Mouse (Mus musculus): ENCODE data around the gene Clca2.

DNA sequence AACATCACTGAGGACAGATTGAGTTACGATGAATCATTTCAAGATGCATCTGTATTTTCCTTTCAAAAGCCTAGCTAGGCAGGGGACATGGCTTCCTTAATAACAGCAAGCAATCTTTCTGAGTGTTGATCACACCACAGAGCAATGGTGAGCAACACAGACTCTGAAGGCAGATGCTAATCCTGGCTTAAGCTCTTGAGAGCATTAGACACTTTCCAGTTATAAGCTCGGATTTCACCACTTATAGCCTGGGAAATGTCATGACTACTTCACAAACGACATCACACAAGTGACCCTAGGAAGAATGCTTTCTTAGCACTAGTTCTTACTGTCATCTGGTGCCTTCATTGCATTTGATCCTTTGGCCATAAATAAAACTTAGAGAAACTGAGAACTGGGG, 71.2 kb downstream of the Clca2 start:
- TF ChIP-seq CTCF (IDR thresholded peaks at IDR 0.05; ENCODE audit: insufficient read depth, low read depth, low read length): no peak
- no peak for TF ChIP-seq POLR2A (IDR thresholded peaks at IDR 0.05; ENCODE audit: insufficient read depth, low read depth, low read length)
